Mouse (Mus musculus): ENCODE results near the gene Klc3.

The Klc3 gene

DNA sequence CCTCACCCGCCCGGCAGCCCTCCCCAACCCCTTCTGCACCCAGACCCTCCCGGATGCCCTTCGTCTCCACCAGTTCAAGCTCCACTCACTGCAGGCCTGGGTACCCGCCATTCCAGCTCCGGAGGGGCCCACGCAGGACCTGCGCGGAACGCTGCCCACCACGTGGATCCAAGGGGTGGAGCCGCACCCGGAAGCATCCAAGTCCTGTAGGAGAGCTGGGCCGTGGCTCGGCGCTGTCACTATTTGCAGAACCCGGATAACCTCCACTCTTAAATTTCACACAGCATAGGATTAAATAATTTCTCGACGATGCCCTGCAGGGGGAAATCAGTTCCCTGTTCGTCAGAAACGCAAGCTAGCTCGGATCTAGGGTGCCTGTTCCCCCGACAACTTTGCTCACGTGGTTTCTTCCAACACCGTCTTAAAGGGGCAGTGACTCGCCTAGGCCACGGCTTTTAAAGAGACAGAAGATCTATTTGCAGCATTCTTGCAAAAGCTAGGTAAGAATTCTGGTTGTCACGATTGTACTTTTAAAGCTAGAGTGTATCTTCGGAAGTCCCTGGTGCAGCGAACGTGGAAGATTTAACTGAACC lies 44.5 kb downstream of the Klc3 start, which contains the start of the genes Cd3eap and Ppp1r13l:
Gene Cd3eap, minus strand, starts transcription at position 185 of the 593 bp plus-strand sequence.
Gene Ppp1r13l, plus strand, starts transcription at position 451 of the 593 bp plus-strand sequence.
- peak; percentile 93 for DNase-seq

GRCm38 (mm10) chr7:19358634-19359033 lies 45.3 kb downstream of the Klc3 start:
- no peak for DNase-seq

DNA sequence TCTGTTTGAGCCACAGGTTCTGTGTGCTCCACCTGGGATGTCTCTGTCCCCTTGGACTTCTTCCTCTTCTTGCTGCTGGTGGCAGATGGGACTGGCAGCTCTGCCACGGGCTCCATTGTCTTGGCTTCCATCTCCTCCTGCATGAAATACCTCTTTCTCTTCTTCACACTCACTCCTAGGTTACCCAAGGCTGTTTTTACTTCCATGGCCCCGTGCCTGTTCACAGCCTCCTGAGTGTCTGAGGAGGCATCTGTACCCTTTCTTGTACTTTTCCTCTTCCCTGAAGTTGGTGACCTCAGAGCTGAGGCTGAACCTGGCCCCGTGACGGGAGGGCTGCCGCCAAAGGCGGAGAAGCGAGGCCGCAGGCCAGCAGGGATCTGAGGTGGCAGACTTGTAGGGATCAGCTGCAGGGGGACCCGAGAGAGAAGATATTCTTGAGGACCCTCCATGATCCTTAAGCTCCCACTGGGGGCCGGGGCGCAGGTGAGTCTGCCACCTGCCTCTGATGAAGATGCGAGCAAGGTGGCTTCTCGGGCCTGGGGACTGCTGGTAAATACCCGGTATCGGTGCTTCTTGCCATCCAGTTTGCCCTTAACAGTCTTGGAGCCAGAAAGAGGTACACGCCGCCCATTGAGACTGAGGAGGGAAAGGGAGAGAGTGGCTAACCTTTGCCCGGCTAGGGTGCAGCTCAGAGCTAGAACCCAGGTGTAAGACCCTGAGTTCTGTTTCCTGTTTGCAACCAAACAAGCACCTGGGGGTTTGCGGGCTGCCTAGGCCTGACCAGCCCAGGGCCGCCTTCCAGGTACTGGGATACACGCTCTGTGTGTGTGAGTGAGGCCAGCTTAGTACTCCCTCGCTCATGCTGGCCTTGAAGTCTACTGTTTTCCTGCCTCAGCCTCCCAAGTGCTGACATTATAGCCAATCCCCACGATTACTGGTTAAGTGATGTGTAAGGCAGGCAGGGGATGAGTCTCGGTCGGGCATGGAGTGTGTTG lies 46.2 kb downstream of the Klc3 start:
- no peak for DNase-seq

DNA sequence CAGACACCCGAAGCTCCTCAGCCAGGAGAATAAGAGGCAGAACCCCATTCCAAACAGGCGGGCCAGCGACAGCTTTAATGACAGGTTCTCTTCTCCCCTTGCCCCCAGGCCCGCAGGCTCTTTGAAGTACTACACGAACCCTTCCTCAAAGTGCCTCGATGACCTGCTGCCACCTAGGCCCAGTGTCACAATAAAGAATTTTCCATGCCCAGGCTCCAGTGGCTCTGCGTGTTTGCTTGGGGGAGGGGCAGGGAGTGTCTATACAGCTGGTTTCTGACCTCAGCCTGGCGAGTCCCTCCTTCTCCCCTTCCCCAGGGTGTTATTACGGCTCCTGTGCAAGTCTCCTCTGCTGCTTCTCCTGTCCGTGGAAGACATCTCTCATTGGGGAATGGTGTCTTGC lies 47.6 kb downstream of the Klc3 start:
- no peak for DNase-seq

DNA sequence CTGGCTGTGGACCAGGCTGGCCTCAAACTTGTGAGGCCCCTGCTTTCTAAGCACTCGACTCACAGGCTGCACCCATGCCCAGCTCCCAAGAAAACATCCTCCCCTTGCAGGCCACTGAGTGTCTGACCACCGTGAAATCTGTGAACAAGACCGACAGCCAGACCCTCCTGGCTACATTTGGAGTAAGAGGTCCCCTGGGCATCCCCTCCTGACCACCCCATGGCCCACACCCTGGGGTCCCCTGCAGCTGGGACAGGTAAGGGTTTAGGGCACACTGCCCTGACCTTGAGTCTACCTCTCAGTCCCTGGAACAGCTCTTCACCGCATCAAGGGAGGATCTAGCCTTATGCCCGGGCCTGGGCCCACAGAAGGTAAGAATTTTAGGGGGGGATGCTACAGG lies 48.9 kb downstream of the Klc3 start:
- no peak for DNase-seq

GRCm38 (mm10) chr7:19350221-19350620 lies 53.7 kb downstream of the Klc3 start:
- no peak for DNase-seq

DNA sequence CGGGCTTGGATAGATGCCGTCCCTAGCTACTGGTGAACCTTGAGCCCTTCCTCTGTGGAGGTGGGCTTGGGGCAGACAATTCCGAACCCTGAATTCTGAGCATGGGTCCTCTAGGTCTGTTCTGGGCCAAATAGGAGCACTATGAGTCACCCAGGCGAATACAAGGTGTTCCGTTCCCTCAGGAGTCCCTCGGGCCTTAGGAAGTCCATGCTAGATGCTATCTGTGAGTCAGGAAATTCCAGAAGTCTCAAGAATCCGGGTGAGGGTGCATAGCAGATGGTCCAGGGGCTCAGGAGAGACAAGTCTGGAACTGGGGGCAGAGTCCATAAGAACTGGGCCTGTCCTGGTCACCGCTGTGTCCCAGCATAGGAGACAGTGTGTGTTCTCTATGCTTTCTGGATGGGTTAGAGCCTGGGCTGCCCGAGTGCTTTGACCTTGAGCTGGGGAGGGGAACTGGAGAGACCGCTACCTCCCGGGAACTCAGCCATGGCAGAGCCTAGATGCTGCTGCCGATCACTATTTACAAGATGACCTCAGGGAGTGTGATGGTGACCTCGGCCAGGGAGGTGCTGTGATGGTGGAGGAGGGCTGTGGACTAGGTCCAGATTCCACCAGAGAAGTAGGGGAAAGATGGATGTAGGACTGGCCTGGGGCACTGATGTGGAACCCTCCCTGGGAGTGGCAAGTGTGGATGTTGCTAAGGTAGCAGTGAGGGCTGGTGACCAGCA lies 54.6 kb downstream of the Klc3 start:
- DNase-seq, result no peak

DNA sequence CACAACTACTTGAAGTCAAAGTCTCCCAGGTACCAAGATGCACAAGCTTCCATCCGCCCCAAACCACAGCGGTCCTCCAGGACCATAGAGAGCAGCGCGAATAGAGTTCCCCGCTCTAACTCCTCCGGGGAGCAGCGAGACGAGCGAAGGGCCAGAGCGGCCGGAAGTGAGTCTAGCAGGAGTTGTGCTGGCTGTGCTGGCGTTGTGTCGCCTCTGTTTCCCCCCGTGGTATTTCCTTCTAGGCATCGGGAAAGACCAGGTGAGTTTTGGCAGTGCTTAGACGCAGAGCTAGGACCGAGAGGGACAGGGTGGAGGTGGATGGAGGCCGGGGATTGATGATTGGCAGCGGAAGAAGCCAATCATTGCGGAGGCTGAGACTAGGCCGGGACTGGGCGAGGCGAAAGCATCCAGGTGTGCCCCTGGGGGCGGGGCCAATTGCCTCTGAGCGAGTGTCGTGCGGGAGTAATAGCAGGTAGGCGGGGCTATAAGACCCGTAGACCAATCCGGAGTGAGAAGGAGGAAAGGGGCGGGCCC lies 58.9 kb downstream of the Klc3 start:
- DNase-seq, result peak; percentile 95

Measured in lung, postnatal 10 days (tissue).